Mouse (Mus musculus) CH12.LX (cell line): ENCODE results near the gene Plin3. TPM values are rescaled to one million over a fixed set of nuclear protein-coding genes. Genes with fewer than 3 reads are reported as not detected.

Source experiments
- DNase-seq: peaks from one replicate; pipeline ENCODE4 v3.0.0-alpha.2; 2013; ENCODE audit errors: extremely low read depth
- H3K27ac ChIP-seq: 2 replicates; pipeline ENCODE4 v1.5.1; 2012; ENCODE audit warnings: low read depth, mild to moderate bottlenecking, control low read depth, moderate library complexity; ENCODE audit not compliant: insufficient read depth
- H3K27me3 ChIP-seq: replicated peaks from 2 replicates; pipeline ENCODE3; 2012; ENCODE audit warnings: inconsistent platforms
- H3K36me3 ChIP-seq, 2 experiments: replicated peaks in 1 of 2; 2 replicates each; pipeline versions ENCODE3 to v1.6.1; 2012; ENCODE audit warnings: inconsistent platforms in 1 of 2, low read length in 1 of 2, mild to moderate bottlenecking in 1 of 2, mixed read lengths in 1 of 2, moderate library complexity in 1 of 2; ENCODE audit not compliant: control insufficient read depth in 1 of 2, insufficient read depth in 1 of 2
- H3K4me1 ChIP-seq, 2 experiments: 2 replicates each; pipeline ENCODE4 v1.6.1; 2012; ENCODE audit warnings: inconsistent platforms in 1 of 2, moderate library complexity in 1 of 2; ENCODE audit not compliant: insufficient read depth in 2 of 2, control insufficient read depth in 1 of 2
- H3K4me2 ChIP-seq: 2 replicates; pipeline ENCODE4 v1.6.1; 2012; ENCODE audit warnings: low read depth, mild to moderate bottlenecking, control low read depth; ENCODE audit not compliant: poor library complexity, insufficient read depth, severe bottlenecking
- H3K4me3 ChIP-seq, 3 experiments: fragments of 150-350 bp in 1 of 3; sonication (generic) in 1 of 3; replicated peaks in 1 of 3; 2 replicates each; pipeline versions ENCODE3 to v1.5.1; 2011 to 2012; ENCODE audit warnings: low read depth in 2 of 3, low read length in 2 of 3, mild to moderate bottlenecking in 2 of 3, moderate library complexity in 2 of 3, control low read depth in 1 of 3, improper control_type of control experiment in 1 of 3, inconsistent platforms in 1 of 3, mixed read lengths in 1 of 3; ENCODE audit not compliant: poor library complexity in 1 of 3
- H3K79me2 ChIP-seq: replicated peaks from 2 replicates; pipeline ENCODE4 v1.6.1; 2012; ENCODE audit warnings: mild to moderate bottlenecking, moderate library complexity; ENCODE audit not compliant: control insufficient read depth, poor library complexity, insufficient read depth, severe bottlenecking; ENCODE audit errors: extremely low read depth
- H3K9ac ChIP-seq: 2 replicates; pipeline ENCODE4 v1.6.1; 2012; ENCODE audit warnings: low read depth, mild to moderate bottlenecking, control low read depth, moderate library complexity; ENCODE audit not compliant: insufficient read depth
- H3K9me3 ChIP-seq: replicated peaks from 2 replicates; pipeline ENCODE3; 2012; ENCODE audit warnings: low read length, inconsistent platforms, mixed read lengths
- BHLHE40 ChIP-seq: IDR thresholded peaks from 2 replicates; pipeline ENCODE4 v1.6.1; 2011; ENCODE audit warnings: mild to moderate bottlenecking, low read depth, low read length, improper control_type of control experiment
- GABPA ChIP-seq: IDR thresholded peaks from 2 replicates; pipeline ENCODE4 v1.6.1; 2012; ENCODE audit warnings: low read depth, low read length, improper control_type of control experiment, inconsistent platforms; ENCODE audit not compliant: insufficient replicate concordance
- IRF4 ChIP-seq: IDR thresholded peaks from 2 replicates; pipeline ENCODE4 v1.6.1; 2014; ENCODE audit warnings: low read depth, mild to moderate bottlenecking, inconsistent platforms, low read length, improper control_type of control experiment
- JUN ChIP-seq: IDR thresholded peaks from 2 replicates; pipeline ENCODE4 v1.6.1; 2011; ENCODE audit warnings: low read depth, mild to moderate bottlenecking, low read length, improper control_type of control experiment, moderate library complexity; ENCODE audit not compliant: insufficient read depth
- KAT2A ChIP-seq: IDR thresholded peaks from 2 replicates; pipeline ENCODE4 v1.6.1; 2012; ENCODE audit warnings: low read length, improper control_type of control experiment, inconsistent platforms; ENCODE audit not compliant: insufficient replicate concordance
- MAFK ChIP-seq: IDR thresholded peaks from 2 replicates; pipeline ENCODE4 v1.6.1; 2011; ENCODE audit warnings: low read length, improper control_type of control experiment; ENCODE audit not compliant: insufficient replicate concordance
- MAX ChIP-seq: IDR thresholded peaks from 2 replicates; pipeline ENCODE4 v1.6.1; 2011; ENCODE audit warnings: low read length, improper control_type of control experiment
- MAZ ChIP-seq: IDR thresholded peaks from 2 replicates; pipeline ENCODE4 v1.6.1; 2012; ENCODE audit warnings: low read depth, mild to moderate bottlenecking, inconsistent platforms, low read length, improper control_type of control experiment, moderate library complexity
- MYC ChIP-seq: IDR thresholded peaks from 2 replicates; pipeline ENCODE4 v1.6.1; 2011; ENCODE audit warnings: low read depth, mild to moderate bottlenecking, improper control_type of control experiment, low read length
- RCOR1 ChIP-seq: conservative IDR thresholded peaks from 2 replicates; pipeline ENCODE4 v1.6.1; 2012; ENCODE audit warnings: low read depth, mild to moderate bottlenecking, inconsistent platforms, low read length, improper control_type of control experiment
- SMC3 ChIP-seq: IDR thresholded peaks from 2 replicates; pipeline ENCODE4 v1.6.1; 2011; ENCODE audit warnings: low read depth, low read length, improper control_type of control experiment
- TBP ChIP-seq: conservative IDR thresholded peaks from 2 replicates; pipeline ENCODE4 v1.6.1; 2011; ENCODE audit warnings: low read depth, low read length, improper control_type of control experiment
- TCF12 ChIP-seq: IDR thresholded peaks from 2 replicates; pipeline ENCODE4 v1.6.1; 2014; ENCODE audit warnings: low read depth, mild to moderate bottlenecking, inconsistent platforms, low read length, improper control_type of control experiment
- UBTF ChIP-seq: IDR thresholded peaks from 2 replicates; pipeline ENCODE4 v1.6.1; 2012; ENCODE audit warnings: low read depth, mild to moderate bottlenecking, inconsistent platforms, low read length, improper control_type of control experiment, moderate library complexity
- USF1 ChIP-seq: IDR thresholded peaks from 2 replicates; pipeline ENCODE4 v1.6.1; 2014; ENCODE audit warnings: low read depth, mild to moderate bottlenecking, inconsistent platforms, low read length, improper control_type of control experiment
- ZC3H11A ChIP-seq: IDR thresholded peaks from 2 replicates; pipeline ENCODE4 v1.6.1; 2012; ENCODE audit warnings: low read depth, mild to moderate bottlenecking, inconsistent platforms, low read length, improper control_type of control experiment
- ZKSCAN1 ChIP-seq: IDR thresholded peaks from 2 replicates; pipeline ENCODE4 v1.6.1; 2012; ENCODE audit warnings: low read depth, inconsistent platforms, low read length, improper control_type of control experiment, borderline replicate concordance
- dilution Hi-C: fragments of 300-500 bp; cut with MboI; formaldehyde crosslinking; loops from 2 replicates; pipeline ENCODE4 v1.14.3; 2020; ENCODE audit warnings: low sequenced_read_pairs; ENCODE audit not compliant: extremely low pct_unique_long_range_greater_than_20kb, extremely low pct_ligation_motif_present
- in situ Hi-C: fragments of 300-500 bp; cut with MboI; formaldehyde crosslinking; loops from 3 replicates; pipeline ENCODE4 v1.14.3; 2019; ENCODE audit warnings: low sequenced_read_pairs, low pct_ligation_motif_present, low pct_unique_long_range_greater_than_20kb, mixed read lengths
- polyA plus RNA-seq: library from polyadenylated mRNA; unstranded; fragments of >175 nt; gene quantifications from 2 replicates; pipeline ENCODE4 v1.2.1, GENCODE M21; 2012; ENCODE audit warnings: low read depth; ENCODE audit not compliant: insufficient read length
- total RNA-seq, 2 experiments: library from RNA; depleted of rRNA; stranded (reverse); fragments of 300-350 nt in 1 of 2; fragments of >200 nt in 1 of 2; gene quantifications; 2 replicates each; pipeline ENCODE4 v1.2.3; 2012 to 2014

Gene Plin3
- total and polyA plus RNA-seq, 3 experiments: 17.3 to 23.3 (median 18.5) TPM

DNA sequence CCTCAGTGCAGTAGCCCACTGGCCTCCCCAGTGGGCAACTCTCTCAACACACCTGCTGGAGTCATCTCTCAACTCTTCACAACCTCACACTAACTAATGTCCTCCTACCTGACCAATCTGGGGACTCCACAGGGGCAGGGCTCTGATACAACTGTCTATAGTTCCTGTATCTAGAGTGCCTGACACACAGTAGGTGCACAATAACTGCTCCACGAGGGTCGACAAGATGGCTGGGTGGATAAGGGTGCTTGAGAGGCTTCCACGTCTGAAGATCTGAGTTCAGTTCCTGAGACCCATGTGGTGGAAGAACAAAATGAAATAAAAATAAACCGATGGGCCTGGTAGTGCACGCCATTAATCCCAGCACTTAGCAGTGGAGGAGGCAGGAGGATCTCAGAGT lies 18.7 kb downstream of the Plin3 start:
- Histone ChIP-seq H3K9me3 (no peaks in the 10 kb centered on the region), H3K4me3 (peak overlapping the region in 2 of 3 experiments; percentile 1 to 50), H3K27ac (peak overlapping the region; percentile 34), H3K4me2 (peak overlapping the region; percentile 58), H3K4me1 (peaks cover 24 to 61% of the 10 kb centered on the region in 2 experiments), H3K27me3 (no peaks in the 10 kb centered on the region), H3K79me2 (peaks cover 44% of the 10 kb centered on the region), H3K9ac (peak overlapping the region; percentile 9; the same call in 1 of the 2 replicates), H3K36me3 (peaks cover 40 to 59% of the 10 kb centered on the region in 2 experiments)
- dilution Hi-C loops (no loop called here), in situ Hi-C loops (no loop called here)
- TF ChIP-seq ZKSCAN1: peak; percentile 75
- TF ChIP-seq USF1: no peak
- no peak for TF ChIP-seq TCF12
- no peak for TF ChIP-seq ZC3H11A
- TF ChIP-seq UBTF: no peak
- no peak for TF ChIP-seq BHLHE40
- DNase-seq: no peak

DNA sequence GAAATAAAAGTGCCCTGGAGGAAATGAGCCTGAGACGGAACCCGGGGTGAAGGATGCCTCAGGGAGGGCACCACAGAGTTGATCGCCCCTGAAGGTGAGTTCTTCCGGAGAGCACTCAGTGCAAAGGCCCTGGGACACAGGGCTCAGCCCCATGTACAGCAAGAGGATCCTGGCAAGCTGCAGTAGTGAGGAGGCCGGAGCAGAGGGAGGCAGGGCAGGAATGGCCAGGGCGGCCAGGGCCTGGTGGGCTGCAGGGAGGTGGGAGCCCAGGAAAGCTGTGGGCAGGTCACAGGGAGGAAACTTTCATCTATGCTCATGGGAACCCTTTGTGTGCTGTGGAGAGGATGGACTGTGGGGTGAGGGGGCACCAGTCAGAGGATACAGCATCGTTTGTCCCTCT lies 19.2 kb downstream of the Plin3 start:
- TF ChIP-seq MAZ (no peak), SMC3 (no peak), TBP (no peak), MAX (no peak), MYC (no peak), RCOR1 (no peak), JUN (no peak), MAFK (no peak), IRF4 (no peak), KAT2A (no peak), GABPA (no peak), ZC3H11A (no peak), TCF12 (no peak), ZKSCAN1 (no peak)
- dilution Hi-C loops: no loop called here
- H3K4me2 ChIP-seq: peak overlapping the region; percentile 58
- in situ Hi-C loops: no loop called here
- H3K4me1 ChIP-seq: peaks cover 21 to 59% of the 10 kb centered on the region in 2 experiments
- H3K27me3 ChIP-seq: no peaks in the 10 kb centered on the region
- peak overlapping the region; percentile 25; the same call in 1 of the 2 replicates for H3K9ac ChIP-seq
- H3K36me3 ChIP-seq: peaks cover 40 to 55% of the 10 kb centered on the region in 2 experiments
- H3K4me3 ChIP-seq: peak overlapping the region in 2 of 3 experiments; percentile 1 to 50
- H3K9me3 ChIP-seq: no peaks in the 10 kb centered on the region
- no peak for DNase-seq
- peaks cover 44% of the 10 kb centered on the region for H3K79me2 ChIP-seq
- peak overlapping the region; percentile 71 for H3K27ac ChIP-seq
